ENCODE assay signal across 22 mouse cellular contexts in the genomic region with DNA sequence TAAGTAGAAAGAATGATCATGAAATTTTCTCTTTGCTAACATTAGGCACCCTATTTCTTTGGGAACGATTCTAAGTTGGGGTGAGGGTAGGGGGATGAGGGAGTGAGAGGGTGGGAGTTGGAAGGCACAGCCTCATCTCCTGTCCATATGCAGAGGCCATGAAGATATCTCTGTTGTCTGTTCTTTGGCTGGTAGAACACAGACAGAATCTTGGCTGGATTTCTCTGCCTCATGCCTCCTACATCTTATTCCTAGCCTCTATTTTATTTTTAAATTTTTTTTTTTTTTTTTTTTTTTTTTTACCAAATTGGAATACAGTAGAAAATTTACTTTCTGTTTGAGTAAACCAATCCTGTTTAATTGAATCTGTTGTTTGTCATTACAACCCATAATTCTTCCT. TPM values are rescaled to one million over a fixed set of nuclear protein-coding genes. Genes with fewer than 3 reads are reported as not detected.
"Had no signal": no experiment of that assay in that cellular context is flagged by ENCODE, and none has a peak within 500 bp of the region (broad histone marks: within the 10 kb centered on the region; RNA-seq: fewer than 3 reads in every experiment).

No protein-coding gene starts in this region.

- H3K9ac ChIP-seq: limb, embryonic 13.5 days; liver, embryonic 15.5 days; neural tube, embryonic 15.5 days had no signal

- ATAC-seq: lung, postnatal 0 days had no signal

- H3K27ac ChIP-seq: limb, embryonic 13.5 days; liver, embryonic 15.5 days had no signal

- H3K36me3 ChIP-seq: limb, embryonic 13.5 days; liver, embryonic 15.5 days; neural tube, embryonic 15.5 days had no signal

- DNase-seq: kidney, adult 8-10 months; kidney, postnatal 36 days; lung, adult 2 months; lung, postnatal 36 days; thymus, adult 2 months; thymus, postnatal 25 days had no signal

- H3K9me3 ChIP-seq: limb, embryonic 13.5 days; liver, embryonic 15.5 days; neural tube, embryonic 15.5 days had no signal

- H3K4me1 ChIP-seq: limb, embryonic 13.5 days; liver, embryonic 15.5 days had no signal

- H3K4me2 ChIP-seq: limb, embryonic 13.5 days; liver, embryonic 11.5 days; liver, embryonic 15.5 days had no signal

- H3K4me3 ChIP-seq: limb, embryonic 13.5 days; liver, embryonic 15.5 days; myocyte; neural tube, embryonic 15.5 days had no signal

- H3K27me3 ChIP-seq: limb, embryonic 13.5 days; liver, embryonic 15.5 days; neural tube, embryonic 15.5 days had no signal

RNA-seq across cellular contexts. Expression of a gene that starts 53.7 kb away (rescaled TPM):
- total RNA-seq: layer of hippocampus, adult 8-10 months; layer of hippocampus, postnatal 36 days; left cerebral cortex, postnatal 36 days; megakaryocyte progenitor cell, adult 5-6 weeks had no signal
- polyA plus RNA-seq: kidney, embryonic 16.5 days; limb, embryonic 13.5 days; liver, embryonic 11.5 days; liver, embryonic 15.5 days; lung, adult 2 months; lung, postnatal 0 days; midbrain, embryonic 14.5 days; myocyte; neural tube, embryonic 11.5 days; neural tube, embryonic 15.5 days; stomach, embryonic 14.5 days; testis, adult 2 months; thymus, adult 2 months; urinary bladder, adult 2 months had no signal
